Mouse (Mus musculus) liver, adult 2 months (tissue): ENCODE results near the gene Rnf144b.

Experiments
- CTCF ChIP-seq: fragments of 200-500 bp; IDR thresholded peaks from 2 replicates; pipeline ENCODE4 v1.5.1; 2011; ENCODE audit warnings: low read depth, low read length, control low read depth
- POLR2A ChIP-seq: fragments of 200-500 bp; IDR thresholded peaks from 2 replicates; pipeline ENCODE4 v1.6.1; 2011; ENCODE audit warnings: low read length, control low read depth; ENCODE audit not compliant: insufficient read depth; ENCODE audit errors: extremely low read depth

GRCm38 (mm10) chr13:47210496-47210895 lies 88.0 kb downstream of the Rnf144b start:
- TF ChIP-seq CTCF: no peak
- TF ChIP-seq POLR2A: no peak
